Mouse (Mus musculus) bone marrow, adult 2 months (tissue): Measurements from ENCODE around the gene Ppp2r2d.

Experiments
- CTCF ChIP-seq: fragments of 200-500 bp; IDR thresholded peaks from 2 replicates; pipeline ENCODE4 v1.5.1; 2011; ENCODE audit warnings: low read length, control low read depth; ENCODE audit not compliant: control insufficient read depth, insufficient read depth
- POLR2A ChIP-seq: fragments of 200-500 bp; IDR thresholded peaks from 2 replicates; pipeline ENCODE4 v1.6.1; 2011; ENCODE audit warnings: low read depth, mild to moderate bottlenecking, control low read depth, low read length, borderline replicate concordance; ENCODE audit not compliant: control insufficient read depth

DNA sequence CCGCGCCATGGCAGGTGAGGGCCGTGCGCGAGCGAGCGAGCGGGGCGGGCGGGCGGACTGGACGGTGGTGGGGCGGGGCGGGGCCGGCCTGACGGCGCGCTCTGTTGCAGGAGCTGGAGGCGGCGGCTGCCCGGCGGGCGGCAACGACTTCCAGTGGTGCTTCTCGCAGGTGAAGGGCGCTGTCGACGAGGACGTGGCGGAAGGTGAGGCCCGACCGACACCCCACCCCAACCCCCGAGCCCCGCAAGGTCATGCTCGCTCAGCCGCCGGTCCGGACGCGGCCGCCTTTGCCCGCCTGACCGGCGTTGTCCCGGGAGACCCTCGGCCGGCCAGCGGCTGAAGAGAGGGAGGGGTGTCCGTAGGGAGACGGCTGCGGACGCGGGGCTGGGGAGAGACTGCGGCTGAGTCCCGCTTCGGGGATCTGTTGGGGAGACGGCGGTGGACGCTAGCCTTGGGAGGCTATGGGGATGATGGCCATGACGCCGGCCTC, 668 bp downstream of the Ppp2r2d start:
- TF ChIP-seq CTCF (no peak), POLR2A (no peak)
